ENCODE assay signal across 29 mouse cellular contexts in genomic region chr5:33605314-33605713, GRCm38 (mm10). TPM values are rescaled to one million over a fixed set of nuclear protein-coding genes. Genes with fewer than 3 reads are reported as not detected.
DNase-seq lines count a peak whose midpoint lies in the region; ATAC-seq and TF ChIP-seq lines count a peak whose summit lies in the region.
"Had no signal": no experiment of that assay in that cellular context is flagged by ENCODE, and none has a peak within 500 bp of the region (broad histone marks: within the 10 kb centered on the region; RNA-seq: fewer than 3 reads in every experiment).

No protein-coding gene starts in this region.

- no peaks in the 10 kb centered on the region for H3K9me3 ChIP-seq in heart, postnatal 0 days (replicated peaks; ENCODE audit: control insufficient read depth, low read length)
- no peaks in the 10 kb centered on the region for H3K9me3 ChIP-seq in megakaryocyte, embryonic 14.5 days
- H3K9me3 ChIP-seq: embryonic facial prominence, embryonic 13.5 days; forebrain, embryonic 10.5 days; forebrain, embryonic 15.5 days; heart, embryonic 15.5 days; hindbrain, embryonic 13.5 days; midbrain, embryonic 10.5 days had no signal

- 0 out of 2 replicates have a peak, but pooled peaks have one; percentile 2 for TF ChIP-seq CTCF in heart, postnatal 0 days (IDR thresholded peaks at IDR 0.05; ENCODE audit: low read depth)
- TF ChIP-seq CTCF in heart, adult 2 months (IDR thresholded peaks at IDR 0.05), result no peak

- H3K9ac ChIP-seq in heart, postnatal 0 days (replicated peaks; ENCODE audit: low read depth, low read length), result no peak overlapping the region
- H3K9ac ChIP-seq in heart, adult 2 months (ENCODE audit: low read depth, low read length), result no peak overlapping the region
- H3K9ac ChIP-seq: embryonic facial prominence, embryonic 13.5 days; forebrain, embryonic 15.5 days; heart, embryonic 15.5 days; hindbrain, embryonic 13.5 days; liver, embryonic 14.5 days had no signal

- H3K4me2 ChIP-seq in heart, postnatal 0 days (ENCODE audit: low read depth, low read length), result no peak overlapping the region
- H3K4me2 ChIP-seq: embryonic facial prominence, embryonic 13.5 days; forebrain, embryonic 15.5 days; heart, embryonic 15.5 days; hindbrain, embryonic 13.5 days had no signal

- no peaks in the 10 kb centered on the region for H3K27me3 ChIP-seq in heart, postnatal 0 days (ENCODE audit: control insufficient read depth, insufficient read depth, low read length)
- no peaks in the 10 kb centered on the region for H3K27me3 ChIP-seq in heart, adult 2 months (ENCODE audit: control insufficient read depth, insufficient read depth, low read length)
- no peaks in the 10 kb centered on the region for H3K27me3 ChIP-seq in megakaryocyte, embryonic 14.5 days (replicated peaks)
- H3K27me3 ChIP-seq: embryonic facial prominence, embryonic 13.5 days; forebrain, embryonic 15.5 days; heart, embryonic 15.5 days; hindbrain, embryonic 13.5 days; Patski had no signal

- intact Hi-C loops in gastrocnemius, postnatal 36 days (cut with DNase I), result no loop called here
- intact Hi-C loops in heart, adult 2 months (cut with DNase I), result no loop called here

- no peak overlapping the region for H3K27ac ChIP-seq in heart, postnatal 0 days (ENCODE audit: low read depth)
- no peak overlapping the region for H3K27ac ChIP-seq in heart, adult 2 months
- H3K27ac ChIP-seq: embryonic facial prominence, embryonic 13.5 days; forebrain, embryonic 10.5 days; forebrain, embryonic 15.5 days; heart, embryonic 15.5 days; hindbrain, embryonic 13.5 days; liver, embryonic 14.5 days; macrophage; midbrain, embryonic 10.5 days had no signal

- DNase-seq in cerebellum, adult 11-12 months, result peak; percentile 38
- DNase-seq in cerebellum, adult 11 months, result no peak
- DNase-seq in gastrocnemius, adult 18-20 months (ENCODE audit: low spot score), result peak; percentile 64
- DNase-seq in gastrocnemius, postnatal 36 days, result no peak
- DNase-seq in heart, postnatal 0 days (ENCODE audit: low spot score), result no peak
- no peak for DNase-seq in heart, adult 2 months
- DNase-seq: adrenal gland, postnatal 10 days; heart, postnatal 36 days; layer of hippocampus, postnatal 36 days; left cerebral cortex, postnatal 4 days; lung, adult 2 months; lung, postnatal 10 days; right cerebral cortex, adult 18-20 months; thymus, adult 2 months; thymus, postnatal 36 days had no signal

- no peak for TF ChIP-seq POLR2A in heart, adult 2 months (IDR thresholded peaks at IDR 0.05; ENCODE audit: insufficient read depth, low read depth, low read length)

- H3K79me2 ChIP-seq in heart, adult 2 months (replicated peaks; ENCODE audit: control insufficient read depth, insufficient read depth, low read length), result no peaks in the 10 kb centered on the region; the same call in 1 of the 2 replicates

- WGBS in heart, postnatal 0 days, result 80% methylated on average over 5 of the region's 5 CpGs
- WGBS in heart, adult 2 months, result 55% methylated on average over 5 of the region's 5 CpGs

- H3K4me1 ChIP-seq in heart, postnatal 0 days (ENCODE audit: control insufficient read depth, insufficient read depth), result no peaks in the 10 kb centered on the region
- peaks cover 4% of the 10 kb centered on the region for H3K4me1 ChIP-seq in heart, adult 2 months (ENCODE audit: control insufficient read depth, insufficient read depth, low read length)
- peaks cover 14% of the 10 kb centered on the region for H3K4me1 ChIP-seq in megakaryocyte, embryonic 14.5 days
- H3K4me1 ChIP-seq: embryonic facial prominence, embryonic 13.5 days; forebrain, embryonic 10.5 days; forebrain, embryonic 15.5 days; heart, embryonic 15.5 days; hindbrain, embryonic 13.5 days; midbrain, embryonic 10.5 days had no signal

- H3K4me3 ChIP-seq in heart, postnatal 0 days (ENCODE audit: low read depth, low read length), result no peak overlapping the region
- H3K4me3 ChIP-seq in heart, adult 2 months, result no peak overlapping the region
- H3K4me3 ChIP-seq in megakaryocyte, embryonic 14.5 days (replicated peaks), result peak overlapping the region; percentile 20
- H3K4me3 ChIP-seq: embryonic facial prominence, embryonic 13.5 days; forebrain, embryonic 10.5 days; forebrain, embryonic 15.5 days; heart, embryonic 15.5 days; hindbrain, embryonic 13.5 days; midbrain, embryonic 10.5 days had no signal

- peaks cover 48% of the 10 kb centered on the region for H3K36me3 ChIP-seq in heart, postnatal 0 days (replicated peaks; ENCODE audit: control insufficient read depth, insufficient read depth, low read length)
- H3K36me3 ChIP-seq in heart, adult 2 months (ENCODE audit: control insufficient read depth, insufficient read depth, low read length), result no peaks in the 10 kb centered on the region
- H3K36me3 ChIP-seq in megakaryocyte, embryonic 14.5 days (replicated peaks; ENCODE audit: low read length), result peaks cover 98% of the 10 kb centered on the region

- no peak for TF ChIP-seq EP300 in heart, postnatal 0 days (IDR thresholded peaks at IDR 0.05; ENCODE audit: low read depth)
- TF ChIP-seq EP300 in heart, adult 2 months (IDR thresholded peaks at IDR 0.05; ENCODE audit: insufficient read depth, low read depth, low read length), result no peak

- ATAC-seq in heart, postnatal 0 days (ENCODE audit: insufficient read depth, low read depth), result no peak
- no peak for ATAC-seq in megakaryocyte, adult 5-6 weeks (ENCODE audit: poor library complexity, severe bottlenecking)
- ATAC-seq: forebrain, embryonic 15.5 days; intestine, embryonic 16.5 days; midbrain, embryonic 16.5 days; Patski had no signal

RNA-seq across cellular contexts. Expression of gene Fam53a, which starts 24.1 kb away (rescaled TPM):
- 10 to 100 TPM; 57.4 to 66.2 TPM for total RNA-seq in gastrocnemius, adult 18-20 months (2021)
- total RNA-seq in gastrocnemius, postnatal 36 days (2021), result 10 to 100 TPM; 56.9 to 61.8 TPM
- 42.0 and 149 TPM in 2 replicates for total RNA-seq in heart, postnatal 0 days (2014; rRNA removed; ENCODE audit: low replicate concordance)
- polyA plus RNA-seq in heart, postnatal 0 days (2015; fragmentation: Nextera tagmentation; extraction: Ambion mirVana), result 41.0 and 55.2 TPM in 2 replicates
- 10 to 100 TPM; 26.1 to 26.9 TPM for total RNA-seq in heart, adult 2 months (2021)
- 19.7 and 22.8 TPM in 2 replicates for polyA plus RNA-seq in heart, adult 2 months (2012; rRNA removed)
- 54.8 and 80.4 TPM in 2 replicates for polyA plus RNA-seq in megakaryocyte, embryonic 14.5 days (2012; ENCODE audit: insufficient read depth, low replicate concordance)
- total RNA-seq in megakaryocyte, adult 5-6 weeks (2015), result 14.0 and 14.4 TPM in 2 replicates
- 8.2 and 9.4 TPM in 2 replicates for total RNA-seq in megakaryocyte, adult 5-6 weeks (2017)

RNA-seq across cellular contexts. Expression of gene Gm9903, which starts 24.4 kb away (rescaled TPM):
- total RNA-seq in gastrocnemius, adult 18-20 months (2021), result under 1 TPM; 0.34 to 0.38 TPM
- under 1 TPM; 0.42 to 0.54 TPM for total RNA-seq in gastrocnemius, postnatal 36 days (2021)
- not detected in 2 replicates for total RNA-seq in heart, postnatal 0 days (2014; rRNA removed; ENCODE audit: low replicate concordance)
- polyA plus RNA-seq in heart, postnatal 0 days (2015; fragmentation: Nextera tagmentation; extraction: Ambion mirVana), result 1.6 and 2.4 TPM in 2 replicates
- 1 to 10 TPM; 1.0 to 1.1 TPM for total RNA-seq in heart, adult 2 months (2021)
- polyA plus RNA-seq in heart, adult 2 months (2012; rRNA removed), result 2.1 and 2.5 TPM in 2 replicates
- polyA plus RNA-seq in megakaryocyte, embryonic 14.5 days (2012; ENCODE audit: insufficient read depth, low replicate concordance), result not detected in 2 replicates
- total RNA-seq in megakaryocyte, adult 5-6 weeks (2015), result 0.32 and 0.36 TPM in 2 replicates
- 0.07 and 0.57 TPM in 2 replicates for total RNA-seq in megakaryocyte, adult 5-6 weeks (2017)
- total RNA-seq: common myeloid progenitor, adult 5-6 weeks had no signal

RNA-seq across cellular contexts. Expression of gene Slbp, which starts 47.1 kb away (rescaled TPM):
- total RNA-seq in gastrocnemius, adult 18-20 months (2021), result 1 to 10 TPM; 5.7 to 8.1 TPM
- total RNA-seq in gastrocnemius, postnatal 36 days (2021), result 1 to 10 TPM; 7.4 to 7.6 TPM
- total RNA-seq in heart, postnatal 0 days (2014; rRNA removed; ENCODE audit: low replicate concordance), result 27.4 and 90.6 TPM in 2 replicates
- 65.4 and 65.8 TPM in 2 replicates for polyA plus RNA-seq in heart, postnatal 0 days (2015; fragmentation: Nextera tagmentation; extraction: Ambion mirVana)
- total RNA-seq in heart, adult 2 months (2021), result 10 to 100 TPM; 10.6 to 12.7 TPM
- polyA plus RNA-seq in heart, adult 2 months (2012; rRNA removed), result 7.7 and 13.8 TPM in 2 replicates
- polyA plus RNA-seq in megakaryocyte, embryonic 14.5 days (2012; ENCODE audit: insufficient read depth, low replicate concordance), result 14.6 and 43.9 TPM in 2 replicates
- 215 and 221 TPM in 2 replicates for total RNA-seq in megakaryocyte, adult 5-6 weeks (2015)
- 234 and 254 TPM in 2 replicates for total RNA-seq in megakaryocyte, adult 5-6 weeks (2017)

RNA-seq across cellular contexts. Expression of gene Tacc3, which starts 52.6 kb away (rescaled TPM):
- total RNA-seq in gastrocnemius, adult 18-20 months (2021), result 1 to 10 TPM; 1.3 to 1.7 TPM
- total RNA-seq in gastrocnemius, postnatal 36 days (2021), result 1 to 10 TPM; 1.6 to 3.1 TPM
- 42.1 and 51.1 TPM in 2 replicates for total RNA-seq in heart, postnatal 0 days (2014; rRNA removed; ENCODE audit: low replicate concordance)
- polyA plus RNA-seq in heart, postnatal 0 days (2015; fragmentation: Nextera tagmentation; extraction: Ambion mirVana), result 35.2 and 39.4 TPM in 2 replicates
- total RNA-seq in heart, adult 2 months (2021), result 1 to 10 TPM; 1.4 to 3.1 TPM
- 1.8 and 2.6 TPM in 2 replicates for polyA plus RNA-seq in heart, adult 2 months (2012; rRNA removed)
- 4.6 and 33.1 TPM in 2 replicates for polyA plus RNA-seq in megakaryocyte, embryonic 14.5 days (2012; ENCODE audit: insufficient read depth, low replicate concordance)
- 162 and 163 TPM in 2 replicates for total RNA-seq in megakaryocyte, adult 5-6 weeks (2015)
- 165 and 193 TPM in 2 replicates for total RNA-seq in megakaryocyte, adult 5-6 weeks (2017)

RNA-seq across cellular contexts. Expression of gene Tmem129, which starts 52.9 kb away (rescaled TPM):
- 1 to 10 TPM; 8.4 TPM for total RNA-seq in gastrocnemius, adult 18-20 months (2021)
- total RNA-seq in gastrocnemius, postnatal 36 days (2021), result 1 to 10 TPM; 6.1 to 9.7 TPM
- 21.7 and 57.9 TPM in 2 replicates for total RNA-seq in heart, postnatal 0 days (2014; rRNA removed; ENCODE audit: low replicate concordance)
- 23.8 and 27.0 TPM in 2 replicates for polyA plus RNA-seq in heart, postnatal 0 days (2015; fragmentation: Nextera tagmentation; extraction: Ambion mirVana)
- total RNA-seq in heart, adult 2 months (2021), result 10 to 100 TPM; 19.3 to 21.8 TPM
- 40.1 and 49.0 TPM in 2 replicates for polyA plus RNA-seq in heart, adult 2 months (2012; rRNA removed)
- polyA plus RNA-seq in megakaryocyte, embryonic 14.5 days (2012; ENCODE audit: insufficient read depth, low replicate concordance), result 5.7 and 19.6 TPM in 2 replicates
- total RNA-seq in megakaryocyte, adult 5-6 weeks (2015), result 14.4 and 16.5 TPM in 2 replicates
- 14.4 and 15.0 TPM in 2 replicates for total RNA-seq in megakaryocyte, adult 5-6 weeks (2017)

Comparison
In these comparisons a context has a peak if more than half of its experiments do, and no peak if none do; other contexts are left out.
1. DNase-seq: peak in cerebellum, adult 11-12 months (single experiment) and gastrocnemius, adult 18-20 months (single experiment); none in cerebellum, adult 11 months (single experiment), gastrocnemius, postnatal 36 days (0 of 2), heart, postnatal 0 days (single experiment) and heart, adult 2 months (0 of 2).